Mouse (Mus musculus): ENCODE data around the gene Tcf23. TPM values are rescaled to one million over a fixed set of nuclear protein-coding genes. Genes with fewer than 3 reads are reported as not detected.

Tcf23 gene
- total RNA-seq (2021) = not detected
- long read RNA-seq = 0 reads

GRCm38 (mm10) chr5:30968416-30968815, at the start of gene Tcf23:
Gene Tcf23 (plus strand): TSS chr5:30968662.
- no peak for DNase-seq (ENCODE audit: low spot score in 2 of 2)

DNA sequence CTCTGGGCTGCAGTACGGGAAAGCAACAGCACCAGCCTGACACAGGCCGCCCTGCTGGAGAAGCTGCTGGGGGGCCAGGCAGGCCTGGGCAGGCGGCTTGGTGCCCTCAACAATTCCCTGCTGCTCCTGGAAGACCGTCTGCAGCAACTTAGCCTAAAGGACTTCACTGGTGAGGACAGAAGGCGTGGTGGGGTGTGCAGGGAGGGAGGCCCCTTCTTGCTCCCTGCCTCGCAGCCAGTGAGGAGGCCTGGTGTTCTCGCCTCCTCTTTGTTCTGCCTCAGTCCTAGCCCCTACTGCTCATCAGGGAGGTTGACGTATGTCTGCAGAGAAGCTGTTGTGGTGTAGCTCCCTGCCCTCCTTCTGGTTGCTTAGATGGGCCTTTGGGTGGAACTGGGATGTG, 49.8 kb upstream of the Tcf23 start:
- no peak for DNase-seq (ENCODE audit: low spot score in 2 of 2)

GRCm38 (mm10) chr5:30919831-30920614, 48.4 kb upstream of the Tcf23 start:
- peak in 1 of 2 experiments; percentile 17 for DNase-seq (ENCODE audit: low spot score in 2 of 2)

DNA sequence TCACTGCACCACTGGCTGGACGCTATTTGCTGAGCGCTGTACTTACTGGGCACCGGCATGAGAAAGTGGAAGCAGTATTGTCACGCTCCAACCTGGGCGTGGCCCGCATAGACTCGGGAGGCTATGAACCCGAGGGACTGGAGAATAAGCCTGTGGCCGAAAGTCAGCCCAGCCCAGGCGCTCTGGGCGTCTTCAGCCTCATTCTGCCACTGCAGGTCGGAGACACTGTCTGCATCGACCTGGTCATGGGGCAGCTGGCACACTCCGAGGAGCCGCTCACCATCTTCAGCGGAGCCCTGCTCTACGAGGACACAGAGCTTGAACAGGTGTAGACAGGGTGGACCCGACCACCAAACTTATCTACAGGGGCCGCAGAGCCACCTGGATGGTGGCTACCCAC, 47.8 kb upstream of the Tcf23 start:
- peak in 1 of 2 experiments; percentile 19 for DNase-seq (ENCODE audit: low spot score in 2 of 2)

- peak; percentile 91 to 94 for DNase-seq (ENCODE audit: low spot score in 2 of 2)
These were observed 47.0 kb upstream of the Tcf23 start, which contains the start of gene Khk for GRCm38 (mm10) chr5:30921256-30922033. Gene Khk (plus strand): TSS chr5:30921431.

DNA sequence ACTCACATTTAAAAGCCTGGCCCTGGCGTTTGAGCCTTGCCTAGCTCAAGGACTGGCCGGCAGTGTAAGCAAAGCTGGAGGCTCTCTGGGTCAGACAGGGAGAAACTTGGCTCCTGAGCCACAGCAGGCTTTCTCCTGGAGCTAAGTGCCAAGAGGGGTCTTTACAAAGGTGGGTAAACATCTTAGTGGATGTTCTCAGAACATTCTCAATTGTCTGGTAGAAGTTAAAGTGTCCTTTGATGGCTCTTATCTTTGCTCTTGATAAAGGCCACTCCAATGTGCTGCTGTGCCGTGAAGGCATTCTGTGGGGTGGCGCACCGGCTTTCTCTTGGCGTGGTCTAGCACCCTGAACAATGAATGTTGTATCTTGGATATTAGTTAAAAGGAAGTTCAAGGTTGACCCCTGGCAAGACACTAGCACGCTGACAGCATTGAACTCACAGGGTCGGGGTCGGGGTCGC, 45.9 kb upstream of the Tcf23 start:
- DNase-seq (ENCODE audit: low spot score in 2 of 2) = no peak

DNA sequence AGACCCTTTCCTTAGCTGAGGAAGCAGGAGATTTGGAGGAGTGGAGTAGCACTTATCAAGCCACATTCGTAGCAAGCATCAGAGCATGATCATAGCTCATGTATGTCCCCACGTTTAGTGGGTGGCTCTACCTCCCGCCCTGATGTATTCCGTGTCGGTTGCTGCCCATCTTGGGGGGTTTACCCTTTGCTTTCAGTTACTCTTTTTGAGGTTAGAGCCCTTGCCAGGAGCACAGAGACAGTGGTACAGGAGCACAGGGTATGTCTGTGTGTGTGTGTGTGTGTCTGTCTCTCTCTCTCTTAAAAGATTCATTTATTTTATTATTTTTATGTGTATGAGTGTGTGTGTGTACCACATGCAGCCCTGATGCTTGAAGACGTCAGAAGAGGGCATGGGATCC, 45.3 kb upstream of the Tcf23 start:
- no peak for DNase-seq (ENCODE audit: low spot score in 2 of 2)

- no peak for DNase-seq (ENCODE audit: low spot score in 2 of 2)
These were observed 43.8 kb upstream of the Tcf23 start for GRCm38 (mm10) chr5:30924614-30925013.

DNA sequence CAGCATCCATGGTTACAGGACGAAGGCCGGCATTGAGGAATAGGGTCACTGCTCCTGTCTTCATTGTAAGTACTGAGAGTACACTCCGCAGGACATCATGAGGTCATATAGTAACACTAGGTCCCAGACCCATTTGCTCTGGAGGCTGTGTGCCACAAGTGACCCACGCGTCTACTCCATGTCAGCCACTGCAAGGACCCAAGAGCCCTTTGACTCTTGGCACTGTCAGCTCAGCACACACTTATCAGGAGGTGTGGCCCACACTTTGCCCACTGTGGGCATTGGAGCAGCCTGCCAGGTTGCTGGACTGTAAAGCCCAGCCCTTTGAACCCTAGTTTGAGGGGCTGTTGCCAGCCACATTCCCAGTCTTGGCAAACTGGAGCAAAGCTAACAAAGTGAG, 43.2 kb upstream of the Tcf23 start:
- no peak for DNase-seq (ENCODE audit: low spot score in 2 of 2)

- DNase-seq (ENCODE audit: low spot score in 2 of 2) = peak in 1 of 2 experiments; percentile 4
These were observed 42.4 kb upstream of the Tcf23 start for GRCm38 (mm10) chr5:30926073-30926472.

- peak in 1 of 2 experiments; percentile 59 for DNase-seq (ENCODE audit: low spot score in 2 of 2)
These were observed 40.4 kb upstream of the Tcf23 start for GRCm38 (mm10) chr5:30927945-30928529.

DNA sequence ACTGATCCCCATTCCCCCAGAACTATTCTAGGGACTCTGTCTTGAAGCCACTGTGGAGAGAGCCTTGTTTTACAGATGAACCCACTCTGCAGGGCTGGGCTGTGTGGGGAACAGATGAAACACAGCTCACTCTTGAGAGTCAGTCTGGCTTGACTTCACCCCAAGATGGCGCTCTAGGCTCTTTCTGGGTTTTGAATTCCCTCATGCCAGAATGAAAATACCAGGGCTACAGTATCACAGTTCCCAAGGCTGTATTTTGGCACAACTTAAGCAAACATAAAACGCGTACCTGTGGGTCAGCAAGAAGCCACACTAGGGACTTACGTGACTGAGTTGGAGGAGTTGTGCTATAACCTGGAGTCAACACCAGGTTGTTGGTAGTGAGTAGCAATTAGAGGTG, 38.3 kb upstream of the Tcf23 start:
- peak; percentile 89 to 90 for DNase-seq (ENCODE audit: low spot score in 2 of 2)

- DNase-seq (ENCODE audit: low spot score in 2 of 2) = peak in 1 of 2 experiments; percentile 14
These were observed 37.6 kb upstream of the Tcf23 start for GRCm38 (mm10) chr5:30930846-30931245.

- peak in 1 of 2 experiments; percentile 12 for DNase-seq (ENCODE audit: low spot score in 2 of 2)
These were observed 37.1 kb upstream of the Tcf23 start for GRCm38 (mm10) chr5:30931378-30931777.

DNA sequence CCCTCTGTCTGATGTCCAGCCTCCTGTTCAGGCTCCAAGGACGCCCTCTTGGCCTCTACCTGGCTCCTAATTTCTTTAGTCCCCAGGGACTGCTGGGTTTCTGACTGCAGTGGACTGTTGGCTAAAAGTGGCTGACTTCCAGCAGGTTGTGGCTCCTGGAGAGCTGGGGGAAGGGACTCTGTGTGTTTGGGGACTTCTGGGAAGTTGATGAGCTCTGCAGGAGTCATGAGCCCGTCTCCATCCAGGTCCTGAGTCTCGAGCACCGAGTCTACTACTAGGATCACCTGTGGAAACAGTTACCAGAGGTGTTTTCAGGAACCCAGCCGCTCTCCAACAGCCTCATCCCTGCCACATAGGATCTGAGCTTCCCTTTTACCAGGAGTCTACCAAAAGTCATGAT, 34.8 kb upstream of the Tcf23 start:
- no peak for DNase-seq (ENCODE audit: low spot score in 2 of 2)

GRCm38 (mm10) chr5:30934725-30935461, 33.6 kb upstream of the Tcf23 start:
- DNase-seq (ENCODE audit: low spot score in 2 of 2) = peak in 1 of 2 experiments; percentile 27

GRCm38 (mm10) chr5:30943004-30943403, 25.5 kb upstream of the Tcf23 start:
- DNase-seq (ENCODE audit: low spot score in 2 of 2) = no peak

- no peak for DNase-seq (ENCODE audit: low spot score in 2 of 2)
These were observed 24.1 kb upstream of the Tcf23 start for GRCm38 (mm10) chr5:30944344-30944743.

- peak; percentile 54 to 75 for DNase-seq (ENCODE audit: low spot score in 2 of 2)
These were observed 23.3 kb upstream of the Tcf23 start, which contains the start of gene Cgref1 for GRCm38 (mm10) chr5:30944956-30945781. Gene Cgref1 (minus strand): TSS chr5:30945591.

DNA sequence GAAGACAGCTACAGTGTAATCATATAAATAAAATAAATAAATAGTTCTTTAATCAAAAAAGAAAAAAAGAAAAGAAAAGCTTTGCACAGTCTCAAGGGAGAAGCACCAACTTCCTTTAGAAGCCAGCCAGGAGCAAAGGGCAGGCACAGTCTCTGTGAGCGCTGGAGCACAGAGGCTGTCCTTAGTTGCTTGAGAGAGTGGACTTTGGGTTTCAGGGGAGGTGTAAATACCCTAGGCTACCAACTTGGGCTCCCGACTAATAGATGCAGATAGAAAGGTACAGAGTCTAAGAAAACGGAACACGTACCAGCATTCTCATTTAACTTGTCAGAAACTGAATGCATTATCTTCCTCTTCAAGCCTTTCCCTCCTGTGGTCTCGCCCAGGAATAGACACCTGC, 19.8 kb upstream of the Tcf23 start:
- DNase-seq (ENCODE audit: low spot score in 2 of 2) = no peak

Measured in layer of hippocampus, postnatal 10 days (tissue).